Mouse (Mus musculus) cerebellum, postnatal 25 days (tissue): Measurements from ENCODE around the gene Trmt112.

Experiments
- DNase-seq, 2 experiments: peaks; one replicate each; pipeline ENCODE4 v3.0.0; 2021; ENCODE audit warnings: mixed read lengths in 2 of 2

The Trmt112 gene

DNA sequence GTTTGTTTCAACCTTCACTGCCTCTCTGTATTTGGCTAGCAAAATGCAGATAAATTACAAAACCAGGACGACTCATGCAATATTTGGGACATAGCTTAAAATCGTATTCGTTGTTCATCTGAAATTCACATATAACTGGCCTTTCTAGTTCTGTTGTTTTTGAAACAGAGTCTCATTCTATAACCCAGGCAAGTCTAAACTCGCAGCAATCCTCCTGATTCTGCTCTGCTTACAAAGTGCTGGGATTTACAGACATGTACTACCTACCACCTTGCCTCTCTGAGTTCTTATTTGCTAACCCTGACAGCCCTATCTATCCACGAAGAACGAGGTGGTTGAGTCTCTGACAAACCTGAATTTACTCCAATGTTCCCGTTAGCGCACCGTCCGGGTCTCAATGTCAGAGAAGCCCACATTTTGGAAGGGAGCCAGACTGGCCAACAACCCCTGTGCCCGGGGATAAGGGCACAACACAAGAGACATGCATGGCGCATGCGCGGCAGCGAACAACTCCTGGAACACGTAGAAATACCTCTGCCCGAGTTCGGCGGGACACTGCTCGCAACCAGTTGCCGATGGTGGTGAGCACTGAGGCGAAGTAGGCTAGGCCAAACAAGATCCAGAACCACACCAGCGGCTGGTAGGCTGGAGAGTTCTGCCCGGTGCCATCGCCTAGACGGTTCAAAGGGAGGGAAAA lies 17.2 kb downstream of the Trmt112 start:
- peak in 1 of 2 experiments; percentile 42 for DNase-seq

DNA sequence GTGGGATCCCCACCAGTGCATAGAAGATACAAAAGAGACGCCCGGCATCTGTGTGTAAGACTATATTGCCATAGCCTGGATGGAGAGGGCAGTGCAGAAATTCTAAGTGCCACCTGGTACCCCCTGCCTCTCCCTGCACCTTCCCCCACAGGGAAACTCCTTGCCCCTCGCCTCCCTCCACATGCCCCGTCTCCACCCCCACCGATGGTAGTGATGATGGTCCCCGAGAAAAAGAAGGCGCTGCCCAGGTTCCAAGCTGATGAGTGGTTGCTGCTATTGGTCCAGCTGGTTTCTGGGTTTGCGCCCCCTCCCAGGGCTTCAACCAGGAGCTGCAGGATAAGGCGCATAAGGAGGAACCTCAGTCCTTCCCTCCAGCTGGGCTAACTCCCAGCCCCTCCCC lies 18.6 kb downstream of the Trmt112 start:
- peak in 1 of 2 experiments; percentile 22 for DNase-seq

DNA sequence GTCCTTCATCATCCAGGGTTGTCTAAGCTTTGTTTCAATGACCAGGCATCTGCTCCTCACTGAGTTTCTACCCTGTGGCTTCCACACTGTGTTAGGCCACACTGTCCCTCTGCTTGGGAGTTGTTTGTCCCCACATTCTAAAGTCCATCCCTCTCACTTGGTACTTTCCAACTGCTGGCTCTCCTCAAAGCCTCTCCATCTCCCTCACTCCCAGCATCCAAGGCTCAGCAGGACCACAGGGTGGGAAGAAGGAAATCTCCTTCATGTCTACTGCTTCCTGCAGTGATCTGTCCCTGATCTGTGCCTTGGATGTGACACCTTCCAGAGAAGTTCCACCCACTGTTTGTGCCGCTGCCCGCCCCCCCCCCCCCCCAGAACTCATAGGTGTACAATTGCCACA lies 21.5 kb downstream of the Trmt112 start:
- peak in 1 of 2 experiments; percentile 48 for DNase-seq

DNA sequence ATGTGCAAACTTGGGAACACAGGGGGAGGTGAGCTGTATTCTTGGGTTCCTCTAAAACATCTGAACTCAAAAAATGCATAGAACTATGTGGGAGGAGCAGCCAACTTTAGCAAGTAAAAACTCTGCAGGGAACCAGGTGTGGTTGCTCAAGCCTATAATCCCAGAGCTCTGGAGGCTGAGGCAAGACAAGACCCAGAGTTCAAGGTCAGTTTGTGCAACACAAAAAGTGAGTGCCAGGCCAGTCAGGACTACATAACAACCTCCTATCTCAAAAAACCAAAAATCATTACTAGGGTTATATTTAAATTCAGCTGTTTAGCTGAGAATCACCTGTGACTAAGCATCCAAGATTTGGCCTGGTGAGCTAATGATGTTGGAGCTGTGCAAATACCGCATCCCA lies 22.5 kb downstream of the Trmt112 start:
- no peak for DNase-seq

DNA sequence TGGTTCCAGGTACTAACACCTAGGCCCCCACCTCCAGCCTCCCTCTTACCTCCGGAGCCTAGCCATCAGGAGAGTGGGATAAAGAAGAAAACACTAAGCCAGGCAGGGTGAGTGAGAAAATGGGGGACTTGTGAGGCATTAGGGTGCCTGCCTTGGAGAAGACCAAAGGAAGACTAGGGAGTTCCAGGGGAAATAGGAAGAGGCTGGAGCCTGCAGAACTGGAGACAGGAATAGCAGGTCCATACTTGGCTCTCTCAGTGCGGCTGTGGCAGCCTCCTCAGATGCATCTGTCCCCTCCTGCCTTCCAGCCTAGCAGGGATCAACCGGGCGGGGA lies 23.6 kb downstream of the Trmt112 start:
- DNase-seq, result no peak

DNA sequence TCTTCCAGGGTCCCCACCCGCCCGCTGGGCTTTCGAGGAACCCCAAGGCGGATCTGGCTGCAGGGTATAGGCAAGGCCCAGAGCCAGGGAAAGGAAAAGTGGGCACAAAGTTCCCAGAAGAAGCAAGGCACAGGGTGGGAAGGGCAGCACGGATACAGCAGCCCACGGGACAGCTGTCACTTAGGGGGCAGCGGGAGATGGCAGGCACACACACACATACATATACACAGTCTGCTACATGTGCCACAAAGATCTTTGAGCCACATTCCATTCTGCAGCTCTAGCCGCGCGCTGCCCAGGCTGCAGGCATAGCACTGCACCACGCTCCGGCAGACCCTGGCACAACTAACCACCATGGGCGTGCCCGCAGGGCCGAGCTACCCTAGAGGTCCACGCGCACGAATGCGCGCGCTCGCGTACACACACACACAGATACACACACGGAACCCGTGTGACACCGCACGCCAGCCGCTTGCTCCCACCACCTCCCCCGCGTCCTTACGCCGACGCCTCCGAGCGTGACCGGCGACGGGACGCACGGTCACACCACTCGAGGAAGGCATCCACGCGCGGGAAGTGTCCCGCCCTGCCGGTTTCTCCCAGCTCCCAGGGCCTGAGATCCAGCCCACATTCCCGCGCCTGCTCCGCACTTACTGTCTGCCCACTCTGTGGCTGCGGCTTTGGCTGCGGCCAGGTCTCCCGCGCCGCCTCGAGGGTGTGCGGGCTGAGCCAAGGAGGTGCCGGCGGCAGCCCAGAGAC lies 24.1 kb downstream of the Trmt112 start:
- DNase-seq, result peak; percentile 76 to 81

DNA sequence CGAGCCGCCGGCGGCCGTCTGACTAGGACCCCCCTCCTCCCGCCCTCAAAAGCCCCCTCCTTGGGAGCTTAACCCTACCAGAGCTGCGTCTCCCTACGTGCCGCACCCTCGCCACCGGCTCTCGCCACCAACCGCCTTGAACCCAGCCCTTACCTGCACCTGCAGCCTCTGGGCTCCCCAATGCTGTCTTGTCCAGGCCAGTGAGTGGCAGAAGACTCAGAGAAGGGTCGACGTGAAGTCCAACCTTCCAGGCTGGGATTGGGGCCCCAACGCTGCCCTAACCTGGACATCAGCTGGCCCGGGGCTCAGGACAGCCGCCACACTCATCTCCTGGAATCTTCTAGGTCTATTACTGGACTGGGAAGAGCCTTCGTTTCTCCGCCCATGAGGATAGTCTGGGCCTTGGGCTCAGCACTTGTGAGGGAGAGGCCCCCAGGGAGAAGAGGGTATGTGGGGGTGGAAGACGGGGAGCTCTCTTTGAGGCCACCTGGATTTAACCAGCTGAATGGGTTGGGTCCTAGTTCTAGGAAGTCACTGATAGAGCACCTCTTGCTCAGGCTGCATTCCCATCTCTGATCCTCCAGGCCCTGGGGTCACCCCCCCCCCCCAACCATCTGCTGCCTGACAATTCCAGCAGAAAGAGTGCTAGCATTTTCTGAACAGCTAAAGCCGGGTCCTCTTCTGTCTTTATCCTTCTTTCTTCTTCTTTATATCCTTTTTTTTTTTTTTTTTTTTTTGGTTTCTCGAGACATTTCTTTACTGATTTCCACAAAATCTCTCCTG lies 24.9 kb downstream of the Trmt112 start, which contains the start of gene Kcnk4:
Gene Kcnk4 (minus strand): TSS at position 321 of the 783 bp plus-strand sequence.
- peak; percentile 32 to 65 for DNase-seq

DNA sequence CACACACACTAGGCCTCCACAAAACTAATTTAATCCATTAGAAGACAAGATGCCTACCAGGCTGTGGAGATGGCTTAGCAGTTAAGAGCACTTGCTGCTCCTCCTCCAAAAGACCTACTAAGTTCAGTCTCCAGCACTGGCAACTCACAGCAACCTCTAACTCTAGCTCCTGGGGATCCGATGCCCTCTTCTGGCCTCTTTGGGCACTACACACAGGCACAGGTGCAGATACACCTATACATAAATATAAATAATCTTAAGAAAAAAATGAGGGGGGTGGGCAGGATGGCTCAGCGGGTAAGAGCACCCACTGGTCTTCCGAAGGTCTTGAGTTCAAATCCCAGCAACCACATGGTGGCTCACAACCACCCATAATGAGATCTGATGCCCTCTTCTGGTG lies 26.8 kb downstream of the Trmt112 start:
- peak; percentile 48 to 67 for DNase-seq

DNA sequence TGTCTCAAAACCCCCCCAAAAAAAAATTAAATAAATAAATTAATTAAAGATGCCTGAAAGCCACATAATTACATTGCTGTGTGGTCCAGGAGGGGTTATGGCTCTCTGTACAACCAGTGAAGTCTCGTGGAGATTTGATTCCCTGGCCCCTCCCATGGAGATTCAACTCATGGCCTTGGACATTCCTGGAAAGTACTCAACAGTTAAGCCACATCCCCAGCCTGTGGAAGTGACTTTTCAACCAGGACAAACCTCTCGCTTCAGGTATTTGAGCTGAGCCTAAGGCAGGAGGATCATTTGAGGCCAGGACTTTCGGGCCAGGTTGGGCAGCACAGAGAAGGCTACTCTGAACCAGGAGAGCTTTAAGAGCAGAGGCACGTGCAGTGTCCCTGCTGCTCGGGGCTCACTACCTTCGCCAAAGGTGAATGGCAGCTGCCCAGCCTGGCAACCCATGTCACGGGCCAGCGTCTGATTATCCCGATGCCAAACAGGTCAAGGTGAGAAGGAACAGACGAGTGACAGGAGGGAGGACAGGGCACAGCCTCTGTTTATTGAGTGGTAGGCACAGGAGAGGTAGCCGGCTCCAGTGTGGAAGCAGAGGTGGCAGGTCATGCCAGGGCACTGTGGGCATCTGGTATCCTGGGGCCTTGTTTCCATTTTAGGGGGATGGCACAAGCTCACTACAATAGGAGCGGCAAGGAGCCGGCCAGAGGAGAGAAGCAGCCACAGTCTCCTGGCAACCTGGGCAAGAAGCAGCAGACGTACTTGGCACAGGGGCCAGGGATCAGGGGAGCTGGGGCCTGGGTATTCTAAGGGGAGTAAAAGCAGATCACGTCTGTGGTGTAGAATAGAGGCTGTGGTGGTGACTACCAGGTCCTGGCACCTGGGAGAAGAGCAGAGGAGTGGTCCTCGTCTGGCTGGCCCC lies 28.3 kb downstream of the Trmt112 start:
- DNase-seq, result peak; percentile 76 to 79

DNA sequence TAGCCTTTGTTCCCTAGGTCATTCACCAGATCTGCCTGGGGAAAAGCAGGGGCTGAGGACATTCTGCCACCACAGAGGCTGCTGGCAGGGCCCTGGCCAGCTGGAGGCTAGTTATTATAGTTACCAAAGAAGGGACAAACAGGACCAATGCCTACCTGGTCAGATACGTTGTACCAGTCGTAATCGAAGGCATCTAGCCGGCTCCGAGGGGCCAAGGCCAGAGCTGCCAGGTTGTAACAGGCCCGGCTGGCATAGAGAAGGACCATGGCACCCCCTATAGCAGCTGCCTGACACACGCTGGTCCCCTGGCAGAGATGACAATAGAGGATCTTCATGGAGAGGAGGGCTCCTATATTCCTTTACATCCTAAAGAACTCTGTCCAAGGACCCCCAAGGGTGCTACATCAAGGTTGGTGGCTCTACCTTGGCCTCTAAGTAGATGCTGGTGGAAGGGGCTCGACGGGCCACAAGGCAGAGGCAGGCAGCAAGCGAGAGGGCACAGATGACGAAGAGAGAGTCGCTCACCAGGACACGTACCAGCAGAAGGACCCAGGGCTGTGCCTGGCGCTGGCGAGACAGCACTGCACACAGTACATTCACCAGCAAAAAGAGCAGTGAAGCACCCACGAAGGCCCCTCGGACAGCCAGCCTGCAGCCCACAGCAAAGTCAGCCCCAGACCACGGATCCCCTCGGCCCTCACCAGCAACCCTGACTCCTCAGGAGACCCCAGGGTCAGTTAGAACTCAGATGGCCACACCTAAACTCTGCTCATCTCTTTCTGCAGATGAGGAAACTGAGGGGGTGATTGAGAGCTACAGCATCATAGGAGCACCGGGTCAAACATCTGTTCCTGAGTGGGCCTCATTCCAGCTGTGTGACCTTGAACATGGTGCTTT lies 29.9 kb downstream of the Trmt112 start:
- DNase-seq, result peak; percentile 49 to 51

DNA sequence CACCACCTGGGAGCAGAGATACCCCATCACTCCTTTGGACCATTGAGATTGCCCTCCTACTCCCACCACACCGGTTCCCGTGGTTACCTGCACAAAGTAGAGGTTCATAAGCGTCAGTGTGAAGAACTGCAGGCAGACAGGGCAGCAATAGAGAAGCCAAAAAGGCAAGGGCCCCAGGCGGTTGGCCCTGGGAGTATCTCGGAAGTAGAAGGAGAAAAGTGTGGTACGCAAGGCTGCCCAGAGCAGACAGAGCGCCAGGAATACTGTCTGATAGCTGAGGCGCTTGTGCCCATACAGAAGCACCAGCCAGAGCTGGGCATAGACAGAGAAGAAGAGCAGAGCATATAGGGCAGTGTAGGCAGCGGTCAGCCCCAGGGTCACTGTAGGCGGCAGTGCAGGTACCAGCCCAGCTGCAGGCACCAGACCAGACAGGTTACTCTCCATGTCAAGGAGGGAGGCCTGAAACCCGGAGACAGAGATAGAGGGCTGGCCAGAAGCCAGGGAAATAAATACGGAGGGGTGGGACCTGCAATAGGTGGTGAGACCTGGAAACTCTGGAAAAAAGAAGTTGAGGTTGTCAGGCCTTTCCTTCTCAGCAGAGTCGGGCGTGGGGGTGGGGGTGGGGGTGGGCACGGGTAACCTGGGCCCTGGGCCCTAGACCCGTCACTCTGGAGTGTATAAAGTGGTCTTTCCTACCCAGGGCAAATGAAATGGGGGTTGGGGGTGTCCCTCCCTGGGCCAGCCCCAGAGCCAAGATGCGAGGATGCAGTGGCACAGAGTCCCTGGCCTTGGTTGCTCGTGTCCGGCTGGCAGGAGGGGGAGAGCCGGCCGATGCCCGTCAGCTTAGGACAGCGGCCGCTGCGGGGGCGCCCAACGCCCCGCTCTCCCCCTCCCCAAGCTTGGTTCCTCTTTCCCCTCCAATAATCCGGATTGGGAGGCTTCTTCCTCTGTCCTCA lies 31.2 kb downstream of the Trmt112 start:
- DNase-seq, result peak in 1 of 2 experiments; percentile 52

DNA sequence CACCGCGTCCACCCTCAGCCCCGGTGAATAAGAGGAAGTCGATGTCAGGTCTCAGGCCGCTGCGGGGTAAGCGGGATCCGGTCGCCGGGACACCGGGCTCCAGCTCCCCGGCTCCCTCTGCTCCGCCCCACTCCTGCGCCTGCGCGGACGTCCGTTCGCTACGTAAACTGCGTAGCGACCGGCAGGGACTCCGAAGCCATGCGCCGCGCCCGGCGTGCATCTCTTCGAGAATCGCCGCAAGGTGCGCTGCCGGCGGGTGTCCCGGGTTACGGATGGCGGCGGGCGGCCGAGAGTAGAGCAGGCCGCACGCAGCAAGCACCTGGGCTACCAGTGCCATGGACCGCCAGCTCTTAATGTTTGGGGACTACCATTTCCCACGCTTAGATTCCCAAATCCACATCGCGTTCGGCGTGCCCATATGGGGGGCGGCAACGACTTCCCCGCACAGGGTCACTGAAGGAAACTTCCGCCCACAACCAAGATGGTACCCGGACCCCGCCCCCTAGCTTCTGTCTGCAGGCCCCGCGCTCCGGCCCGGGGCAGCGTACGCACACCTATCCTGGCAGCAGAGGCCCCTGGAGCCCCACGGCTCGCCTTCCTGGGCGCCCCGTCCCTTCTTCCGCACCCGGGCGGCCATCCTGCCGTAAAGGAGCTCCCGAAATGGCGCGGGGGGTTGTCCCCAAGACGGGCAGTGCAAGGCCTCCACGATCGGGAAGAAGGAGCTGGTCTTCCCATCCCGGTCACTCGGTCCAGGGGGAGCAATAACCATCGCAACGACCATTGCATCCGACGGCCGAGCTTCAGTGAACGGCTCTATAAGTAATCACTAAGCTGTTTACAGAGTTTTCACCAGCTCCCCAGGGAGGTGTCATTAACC lies 32.1 kb downstream of the Trmt112 start, which contains the start of gene Bad:
Gene Bad (plus strand): TSS at position 490 of the 877 bp plus-strand sequence.
- peak; percentile 96 to 98 for DNase-seq

DNA sequence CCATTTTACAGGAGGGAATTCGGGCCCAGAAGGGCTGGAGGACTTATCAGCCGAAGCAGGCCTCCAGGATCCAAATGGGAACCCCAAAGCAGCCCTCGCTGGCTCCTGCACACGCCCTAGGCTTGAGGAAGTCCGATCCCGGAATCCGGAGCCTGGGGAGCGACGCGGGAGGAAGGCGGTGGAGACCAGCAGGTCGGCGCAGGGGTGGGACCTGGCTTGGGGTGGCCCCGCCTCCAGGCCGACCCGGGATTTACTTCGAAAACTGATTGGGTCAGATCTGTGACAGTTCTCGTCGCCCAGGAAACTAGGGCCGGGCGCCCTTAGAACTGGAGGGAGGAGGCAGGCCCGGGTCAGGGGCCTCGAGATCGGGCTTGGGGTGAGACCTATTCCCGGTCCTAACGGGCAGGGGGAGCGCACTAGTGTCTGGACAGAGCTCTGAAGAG lies 32.8 kb downstream of the Trmt112 start, which contains the start of gene Gpr137:
Gene Gpr137 (minus strand): TSS at position 232 of the 443 bp plus-strand sequence.
- DNase-seq, result peak; percentile 92 to 95

DNA sequence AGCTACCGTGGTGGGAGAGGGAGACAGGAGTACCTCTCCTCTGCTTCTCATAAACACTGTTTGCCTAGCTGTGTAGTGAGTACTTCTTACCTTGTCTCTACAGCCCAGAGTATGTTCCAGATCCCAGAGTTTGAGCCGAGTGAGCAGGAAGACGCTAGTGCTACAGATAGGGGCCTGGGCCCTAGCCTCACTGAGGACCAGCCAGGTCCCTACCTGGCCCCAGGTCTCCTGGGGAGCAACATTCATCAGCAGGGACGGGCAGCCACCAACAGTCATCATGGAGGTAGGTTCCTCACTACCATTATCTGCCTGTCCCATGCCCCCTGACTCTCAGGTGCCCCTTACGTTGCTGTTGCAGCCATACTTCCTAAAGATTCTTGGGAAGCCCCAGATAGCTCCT lies 33.3 kb downstream of the Trmt112 start:
- no peak for DNase-seq

DNA sequence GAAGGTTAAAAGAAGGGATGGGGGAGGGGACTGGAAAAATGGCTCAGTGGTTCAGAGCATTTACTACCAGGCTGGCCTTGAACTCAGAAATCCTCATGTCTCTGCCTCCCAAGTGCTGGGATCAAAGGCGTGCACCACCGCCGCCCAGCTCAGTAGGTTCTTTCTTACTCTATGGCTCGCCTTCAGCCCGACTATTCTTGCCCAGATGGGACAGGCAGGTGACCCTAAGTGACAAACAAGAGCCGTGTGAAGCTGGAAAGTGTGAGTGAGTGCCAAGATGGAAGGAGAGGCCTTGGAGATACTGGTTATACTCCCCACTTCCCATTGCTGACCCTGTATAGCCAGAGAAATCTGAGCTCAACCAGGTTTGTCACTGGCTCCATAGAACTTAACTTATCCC lies 34.2 kb downstream of the Trmt112 start:
- no peak for DNase-seq

DNA sequence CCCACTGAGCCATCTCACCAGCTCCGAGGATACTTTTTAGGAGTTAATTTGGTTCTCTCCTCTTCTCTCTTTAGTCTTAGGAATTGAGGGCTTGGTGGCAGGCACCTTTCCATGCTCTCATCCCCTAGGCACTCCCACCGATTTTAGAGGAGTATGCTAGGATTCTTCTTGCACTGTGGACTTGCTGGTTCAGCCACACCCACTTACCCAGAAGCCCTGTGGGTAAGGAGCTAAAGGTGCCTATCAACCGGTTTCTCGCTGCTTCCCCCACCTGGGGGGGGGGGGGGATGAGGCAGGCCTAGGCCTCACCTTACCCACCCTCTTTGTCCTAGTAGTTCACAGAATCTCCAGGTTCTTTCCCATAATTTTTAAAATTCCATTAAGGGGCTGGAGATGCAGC lies 38.2 kb downstream of the Trmt112 start:
- DNase-seq, result no peak

DNA sequence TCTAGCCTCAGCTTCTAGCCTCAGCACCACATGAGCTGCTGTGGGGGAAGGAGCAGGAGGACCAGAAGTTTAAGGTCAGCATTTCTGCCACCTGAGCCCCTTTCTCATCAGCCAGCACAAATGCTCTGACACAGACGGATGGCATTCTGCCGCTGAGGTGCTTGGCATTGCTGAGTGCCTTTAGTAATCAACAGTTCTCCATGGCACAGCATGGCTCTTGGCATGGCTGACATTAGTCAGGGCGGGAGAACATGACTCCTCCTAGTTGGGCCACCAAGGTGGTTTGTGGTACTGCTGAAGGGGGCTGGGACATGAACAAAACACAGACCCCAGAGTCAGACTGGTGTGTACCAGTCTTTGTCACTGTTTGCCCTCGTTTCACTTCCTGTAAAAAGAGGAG lies 38.7 kb downstream of the Trmt112 start:
- DNase-seq, result peak; percentile 87 to 91

DNA sequence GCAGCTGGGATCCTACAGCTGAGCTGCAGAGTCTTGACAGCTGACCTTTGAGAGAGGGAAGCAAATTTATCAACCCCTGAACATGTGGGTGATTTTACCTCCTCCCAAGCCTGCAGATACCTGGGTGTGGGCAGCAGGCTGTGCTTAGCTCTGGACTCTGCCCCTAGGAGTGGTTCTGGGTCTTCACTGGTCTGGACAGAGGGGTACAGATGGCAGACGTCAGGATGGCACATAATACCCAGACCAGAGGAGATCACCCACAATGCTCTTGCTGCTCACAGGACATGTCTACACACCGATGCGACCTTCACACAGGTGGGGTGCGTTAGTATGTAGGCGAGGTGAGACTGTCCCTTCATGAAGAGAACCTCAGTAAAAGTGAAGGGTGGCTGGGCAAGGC lies 40.0 kb downstream of the Trmt112 start:
- no peak for DNase-seq

DNA sequence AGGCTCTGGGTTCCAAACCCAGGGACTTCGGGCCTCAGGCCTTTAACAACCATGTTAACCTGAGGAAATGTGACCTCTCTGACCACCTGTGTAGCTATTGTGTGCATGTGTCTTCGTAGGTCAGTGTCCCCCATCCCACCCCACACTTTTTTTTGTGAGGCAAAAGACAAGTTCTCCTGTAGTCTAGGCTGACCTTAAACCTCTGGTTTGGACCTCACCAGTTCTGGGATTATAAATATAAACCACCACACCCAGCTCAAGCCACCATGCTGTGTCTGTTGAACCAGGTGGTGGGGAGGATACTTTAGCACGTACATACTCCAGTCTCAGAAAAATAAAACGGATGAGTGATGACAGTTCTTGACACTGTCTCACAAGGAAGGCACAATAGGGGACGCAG lies 40.5 kb downstream of the Trmt112 start:
- no peak for DNase-seq
